Mouse (Mus musculus): ENCODE measurements around the gene H2-Eb2. TPM values are rescaled to one million over a fixed set of nuclear protein-coding genes. Genes with fewer than 3 reads are reported as not detected.

The H2-Eb2 gene
- polyA plus RNA-seq, 1 experiment from 2014 or later: not detected

DNA sequence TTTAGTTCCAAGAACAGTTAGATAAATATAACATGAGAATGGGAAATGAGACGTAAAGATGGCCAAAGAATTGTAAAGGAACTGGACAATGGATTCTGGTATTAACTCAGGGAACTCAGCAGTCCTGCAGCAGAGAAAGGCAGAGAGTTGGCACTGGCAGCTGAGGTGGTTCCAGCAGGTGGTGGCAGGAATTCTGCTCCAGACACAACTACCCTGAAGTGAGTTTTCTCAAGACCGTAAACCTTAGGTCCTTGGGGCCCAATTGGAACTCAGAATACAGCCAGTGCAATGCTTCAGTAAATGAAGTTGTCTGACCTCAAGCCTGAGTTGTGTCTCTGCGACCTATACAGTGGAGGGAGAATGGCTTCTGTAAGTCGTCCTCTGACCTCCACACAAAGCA, 31.2 kb upstream of the H2-Eb2 start:
- Histone ChIP-seq H3K9ac (no peak overlapping the region), H3K4me1 (peaks cover 3% of the 10 kb centered on the region; the same call in 1 of the 2 replicates), H3K27ac (replicated peaks) (no peak overlapping the region), H3K4me2 (no peak overlapping the region), H3K9me3 (no peaks in the 10 kb centered on the region), H3K4me3 (no peak overlapping the region), H3K36me3 (no peaks in the 10 kb centered on the region), H3K27me3 (replicated peaks) (peaks cover 25% of the 10 kb centered on the region)
- WGBS: 54% methylated on average over 4 of the region's 4 CpGs
- ATAC-seq (ENCODE audit: extremely low read depth, insufficient number of reproducible peaks, low FRiP score, low TSS enrichment): no peak

DNA sequence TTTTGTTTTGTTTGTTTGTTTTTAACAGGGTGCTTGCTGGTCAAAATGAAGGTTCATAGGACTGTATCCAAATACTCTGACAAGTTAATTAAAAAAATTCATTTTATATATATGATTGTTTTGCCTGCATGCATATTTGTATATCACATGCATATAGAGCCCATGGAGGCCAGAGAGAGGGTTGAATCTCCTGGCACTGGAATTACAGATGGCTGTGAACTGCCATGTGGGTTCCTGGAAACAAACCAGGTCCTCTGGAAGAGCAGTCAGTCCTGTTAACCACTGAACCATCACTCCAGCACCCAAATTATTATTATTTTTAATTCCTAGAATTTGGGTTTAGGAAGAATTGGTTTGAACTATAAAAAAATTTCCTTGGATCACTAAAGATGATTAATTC, 30.2 kb upstream of the H2-Eb2 start:
- peaks cover 25% of the 10 kb centered on the region for H3K27me3 ChIP-seq (replicated peaks)
- no peak for ATAC-seq (ENCODE audit: extremely low read depth, insufficient number of reproducible peaks, low FRiP score, low TSS enrichment)
- peaks cover 3% of the 10 kb centered on the region; the same call in 1 of the 2 replicates for H3K4me1 ChIP-seq
- no peaks in the 10 kb centered on the region for H3K9me3 ChIP-seq
- no peak overlapping the region for H3K9ac ChIP-seq
- H3K36me3 ChIP-seq: no peaks in the 10 kb centered on the region
- H3K4me3 ChIP-seq: no peak overlapping the region
- H3K27ac ChIP-seq (replicated peaks): no peak overlapping the region
- no peak overlapping the region for H3K4me2 ChIP-seq

DNA sequence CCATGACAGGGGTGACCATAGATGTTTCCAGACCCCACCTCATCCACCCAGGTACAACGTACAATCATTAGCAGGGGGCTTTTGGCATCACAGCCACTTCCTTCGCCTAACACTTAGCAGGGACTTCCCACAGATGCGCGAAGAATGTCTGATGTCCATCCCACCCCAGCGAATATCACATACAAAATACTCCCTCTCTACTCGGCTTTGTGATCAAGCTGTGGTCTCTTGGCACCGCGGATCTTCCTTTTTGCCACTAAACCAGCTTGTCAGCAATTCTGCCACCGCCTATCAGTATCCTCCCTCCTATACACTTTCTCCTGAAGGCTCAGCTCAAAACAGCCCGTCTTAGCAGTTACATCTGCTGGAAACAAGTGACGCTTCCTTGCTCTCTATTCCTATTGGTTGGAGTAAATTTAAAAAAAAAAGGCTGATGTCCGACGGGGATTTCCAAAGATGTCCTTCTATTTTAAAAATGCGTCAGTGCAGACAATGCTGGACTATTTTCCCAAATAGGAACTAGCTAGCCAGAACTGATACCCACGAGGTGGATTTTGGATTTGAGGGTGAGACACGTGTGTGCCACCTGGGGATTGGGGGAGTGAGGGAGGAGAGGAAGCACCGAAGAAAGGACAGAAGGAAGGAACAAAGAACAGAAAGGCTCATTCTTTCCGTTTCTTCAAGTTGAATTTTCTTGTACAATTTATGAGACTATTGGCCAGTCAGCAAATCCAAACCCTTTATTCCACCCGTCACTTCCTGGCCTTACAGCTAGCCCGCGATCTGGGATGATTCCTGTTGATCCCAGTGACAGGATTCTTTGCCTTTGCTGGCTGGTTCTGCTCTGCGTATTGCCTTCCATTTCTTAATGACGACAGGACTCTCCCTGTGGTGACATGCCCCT, 29.3 kb upstream of the H2-Eb2 start:
- 21% methylated on average over 23 of the region's 23 CpGs for WGBS
- Histone ChIP-seq H3K36me3 (no peaks in the 10 kb centered on the region), H3K9me3 (no peaks in the 10 kb centered on the region), H3K27me3 (replicated peaks) (peaks cover 25% of the 10 kb centered on the region), H3K4me1 (peaks cover 3% of the 10 kb centered on the region; the same call in 1 of the 2 replicates), H3K4me2 (peak overlapping the region; percentile 69), H3K4me3 (peak overlapping the region; percentile 43), H3K9ac (0 out of 2 replicates have a peak overlapping the region, but pooled peaks have one; percentile 41), H3K27ac (replicated peaks) (no peak overlapping the region)
- ATAC-seq (ENCODE audit: extremely low read depth, insufficient number of reproducible peaks, low FRiP score, low TSS enrichment): no peak

DNA sequence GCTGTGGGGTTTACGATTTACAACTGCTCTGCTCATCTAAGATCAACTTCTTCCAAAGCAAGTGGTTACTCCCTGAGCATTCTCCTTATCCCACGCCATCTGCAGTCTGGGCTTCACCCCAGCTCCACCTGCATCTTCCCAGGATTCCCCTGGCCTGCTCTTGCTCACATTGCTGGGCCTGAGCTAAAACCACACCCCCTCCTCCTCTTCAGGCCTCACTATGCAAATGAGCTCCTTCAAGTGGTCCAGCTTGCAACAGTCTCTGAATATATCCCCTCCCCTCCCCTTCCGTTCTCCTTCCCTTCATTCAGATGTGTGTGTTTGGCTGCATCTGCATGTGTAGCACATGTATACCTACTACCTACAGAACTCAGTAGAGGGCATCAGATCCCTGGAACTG, 26.1 kb upstream of the H2-Eb2 start:
- ATAC-seq (ENCODE audit: extremely low read depth, insufficient number of reproducible peaks, low FRiP score, low TSS enrichment): no peak
- WGBS: 59% methylated on average over 3 of the region's 3 CpGs
- no peaks in the 10 kb centered on the region for H3K9me3 ChIP-seq
- peaks cover 25% of the 10 kb centered on the region for H3K27me3 ChIP-seq (replicated peaks)
- H3K9ac ChIP-seq: no peak overlapping the region
- H3K4me1 ChIP-seq: peaks cover 3% of the 10 kb centered on the region; the same call in 1 of the 2 replicates
- H3K4me2 ChIP-seq: no peak overlapping the region
- H3K27ac ChIP-seq (replicated peaks): no peak overlapping the region
- H3K36me3 ChIP-seq: no peaks in the 10 kb centered on the region
- H3K4me3 ChIP-seq: no peak overlapping the region

DNA sequence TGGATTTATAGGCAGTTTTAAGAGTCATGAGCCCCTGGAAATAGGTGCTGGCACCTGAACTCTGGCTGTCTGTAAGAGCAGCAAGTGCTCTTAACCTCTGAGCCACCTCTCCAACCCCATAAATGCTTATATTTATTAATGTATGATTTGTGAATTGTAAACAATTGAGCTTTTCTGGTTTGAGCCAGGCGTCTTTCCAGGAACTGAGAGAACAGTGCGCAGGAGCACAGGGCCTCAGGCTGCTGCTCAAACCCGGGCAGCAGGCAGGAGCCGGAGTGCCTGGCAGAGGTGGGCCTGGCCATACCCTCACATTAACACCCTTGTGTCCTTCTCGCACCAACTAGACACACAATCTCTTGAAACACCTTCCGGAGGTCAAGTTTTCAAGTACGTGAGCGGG, 25.4 kb upstream of the H2-Eb2 start:
- WGBS: 81% methylated on average over 8 of the region's 8 CpGs

DNA sequence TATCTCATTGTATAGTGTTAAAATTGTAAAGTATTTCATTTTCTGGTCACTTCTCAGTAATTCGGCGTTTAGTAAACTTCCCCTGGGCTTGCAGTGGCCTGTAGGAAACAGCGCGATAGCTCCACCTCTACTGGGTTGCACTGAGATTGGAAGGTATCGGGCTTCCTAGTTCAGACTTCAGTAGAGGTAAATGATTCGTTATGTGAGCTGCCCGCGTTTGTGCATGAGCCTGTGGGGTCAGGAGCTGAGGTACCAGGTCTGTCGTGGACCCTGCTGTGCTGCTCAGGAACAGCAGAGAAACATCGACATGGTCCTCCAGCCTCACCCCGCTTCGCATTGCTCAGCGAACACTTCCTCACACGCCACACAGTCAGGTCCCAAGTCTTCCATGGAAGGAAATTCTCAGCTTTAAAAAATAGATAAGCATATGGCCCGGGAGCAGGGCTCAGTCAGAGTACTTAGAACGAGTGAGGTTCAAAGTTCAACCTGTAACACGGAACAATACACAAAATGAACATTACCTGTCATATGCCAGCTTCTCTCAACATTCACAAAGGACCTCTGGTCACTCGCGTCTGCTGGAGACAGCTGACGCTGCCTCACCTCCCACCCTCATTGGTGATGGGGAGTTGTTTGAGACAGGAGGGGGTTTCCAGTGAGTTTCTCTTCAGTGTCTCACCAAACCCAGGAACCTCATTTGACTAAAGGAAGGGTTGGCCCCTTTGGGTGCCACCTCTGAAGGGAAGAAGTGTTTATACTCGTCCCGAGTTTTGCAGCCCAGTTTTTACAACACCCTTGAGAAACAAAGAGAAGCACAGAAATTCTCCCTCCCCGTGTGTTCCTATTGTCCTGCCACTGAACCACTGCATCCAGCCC, 24.5 kb upstream of the H2-Eb2 start:
- H3K27me3 ChIP-seq (replicated peaks): peaks cover 18% of the 10 kb centered on the region
- H3K9me3 ChIP-seq: no peaks in the 10 kb centered on the region
- H3K27ac ChIP-seq (replicated peaks): no peak overlapping the region
- H3K4me1 ChIP-seq: peaks cover under 1% of the 10 kb centered on the region; the same call in 1 of the 2 replicates
- WGBS: 68% methylated on average over 23 of the region's 23 CpGs
- no peak overlapping the region for H3K4me3 ChIP-seq
- H3K36me3 ChIP-seq: no peaks in the 10 kb centered on the region
- no peak overlapping the region for H3K9ac ChIP-seq
- H3K4me2 ChIP-seq: no peak overlapping the region
- no peak for ATAC-seq (ENCODE audit: extremely low read depth, insufficient number of reproducible peaks, low FRiP score, low TSS enrichment)

More for the DNA sequence above, 25.4 kb upstream of the H2-Eb2 start:
- Histone ChIP-seq H3K27ac (replicated peaks) (no peak overlapping the region), H3K4me3 (no peak overlapping the region), H3K9me3 (no peaks in the 10 kb centered on the region), H3K4me1 (peaks cover 3% of the 10 kb centered on the region; the same call in 1 of the 2 replicates), H3K9ac (no peak overlapping the region), H3K36me3 (no peaks in the 10 kb centered on the region), H3K4me2 (no peak overlapping the region), H3K27me3 (replicated peaks) (peaks cover 21% of the 10 kb centered on the region)
- no peak for ATAC-seq (ENCODE audit: extremely low read depth, insufficient number of reproducible peaks, low FRiP score, low TSS enrichment)

DNA sequence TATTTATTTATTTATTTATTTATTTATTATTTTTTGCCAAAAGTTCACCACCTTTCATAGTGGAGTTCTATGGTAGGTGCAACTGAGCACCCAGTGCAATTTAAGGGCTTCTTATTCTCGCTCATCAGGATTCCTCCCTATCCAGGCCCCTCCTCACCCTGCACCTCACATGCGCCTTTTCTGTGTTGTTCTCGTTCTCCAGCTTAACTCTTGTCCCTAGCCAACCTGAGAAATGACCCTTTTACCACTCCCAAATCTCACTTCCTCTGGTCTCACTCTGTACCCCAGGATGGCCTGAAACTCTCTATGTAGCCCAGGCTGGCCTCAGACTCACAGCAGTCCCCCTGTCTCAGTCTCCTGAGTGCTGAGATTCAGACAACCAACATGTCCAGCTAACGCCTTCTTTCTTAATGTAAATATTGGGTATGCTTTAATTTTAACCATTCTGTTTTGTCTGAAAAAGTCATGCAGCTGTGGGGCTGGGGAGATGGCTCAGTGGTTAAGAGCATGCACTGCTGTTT, 23.7 kb upstream of the H2-Eb2 start:
- Histone ChIP-seq H3K27ac (replicated peaks) (no peak overlapping the region), H3K36me3 (no peaks in the 10 kb centered on the region), H3K4me2 (no peak overlapping the region), H3K4me1 (no peaks in the 10 kb centered on the region), H3K4me3 (no peak overlapping the region), H3K9me3 (no peaks in the 10 kb centered on the region), H3K27me3 (replicated peaks) (peaks cover 14% of the 10 kb centered on the region), H3K9ac (no peak overlapping the region)
- no peak for ATAC-seq (ENCODE audit: extremely low read depth, insufficient number of reproducible peaks, low FRiP score, low TSS enrichment)
- 83% methylated on average over 4 of the region's 4 CpGs for WGBS

DNA sequence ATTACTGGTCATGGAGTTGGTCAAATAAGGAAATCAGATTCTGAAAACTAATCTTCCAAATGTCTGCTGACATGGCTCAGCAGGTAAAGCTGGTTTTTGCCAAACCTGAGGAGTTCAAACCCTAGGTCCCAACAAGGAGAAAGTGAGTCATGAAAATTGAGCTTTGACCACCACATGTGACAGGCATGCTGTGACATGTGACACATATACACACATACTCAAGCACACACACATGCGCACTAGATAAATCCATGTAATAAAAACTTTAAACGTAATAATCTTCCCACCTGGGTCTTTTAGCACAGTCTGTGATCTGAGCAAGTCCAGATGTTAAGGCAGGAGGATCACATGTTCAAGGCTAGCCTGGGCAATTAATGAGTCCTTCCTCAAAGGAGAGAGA, 21.7 kb upstream of the H2-Eb2 start:
- Histone ChIP-seq H3K4me1 (no peaks in the 10 kb centered on the region), H3K4me3 (no peak overlapping the region), H3K27ac (replicated peaks) (no peak overlapping the region), H3K27me3 (replicated peaks) (peaks cover 9% of the 10 kb centered on the region; the same call in 1 of the 2 replicates), H3K9ac (no peak overlapping the region), H3K9me3 (no peaks in the 10 kb centered on the region), H3K36me3 (no peaks in the 10 kb centered on the region), H3K4me2 (no peak overlapping the region)
- WGBS: 77% methylated on average over 2 of the region's 2 CpGs
- ATAC-seq (ENCODE audit: extremely low read depth, insufficient number of reproducible peaks, low FRiP score, low TSS enrichment): no peak

DNA sequence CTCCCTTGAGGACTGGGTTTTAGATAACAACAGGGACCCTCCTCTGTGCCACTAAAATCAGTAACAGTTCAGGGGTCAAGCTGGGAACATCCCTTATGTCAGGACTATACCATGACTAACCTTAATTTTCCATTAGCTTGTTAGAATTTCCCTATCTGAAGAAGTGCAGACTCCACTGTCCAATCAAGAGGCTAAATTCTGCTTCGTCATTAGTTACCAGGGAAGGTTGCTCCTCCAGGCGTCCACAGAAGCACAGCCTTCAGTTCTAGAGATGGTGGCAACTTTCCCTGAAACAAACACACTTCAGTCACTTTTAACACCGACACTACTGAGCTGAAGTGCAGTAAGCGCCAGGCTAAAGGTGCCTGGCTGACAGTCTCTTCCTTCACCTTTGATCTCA, 20.7 kb upstream of the H2-Eb2 start:
- H3K9ac ChIP-seq: no peak overlapping the region
- H3K36me3 ChIP-seq: no peaks in the 10 kb centered on the region
- no peaks in the 10 kb centered on the region for H3K9me3 ChIP-seq
- no peak overlapping the region for H3K27ac ChIP-seq (replicated peaks)
- no peak for ATAC-seq (ENCODE audit: extremely low read depth, insufficient number of reproducible peaks, low FRiP score, low TSS enrichment)
- no peak overlapping the region for H3K4me3 ChIP-seq
- H3K27me3 ChIP-seq (replicated peaks): peaks cover 9% of the 10 kb centered on the region; the same call in 1 of the 2 replicates
- H3K4me1 ChIP-seq: 0 out of 2 replicates have a peak, but pooled peaks cover 2% of the 10 kb centered on the region
- no peak overlapping the region for H3K4me2 ChIP-seq
- WGBS: 20% methylated on average over 4 of the region's 4 CpGs

DNA sequence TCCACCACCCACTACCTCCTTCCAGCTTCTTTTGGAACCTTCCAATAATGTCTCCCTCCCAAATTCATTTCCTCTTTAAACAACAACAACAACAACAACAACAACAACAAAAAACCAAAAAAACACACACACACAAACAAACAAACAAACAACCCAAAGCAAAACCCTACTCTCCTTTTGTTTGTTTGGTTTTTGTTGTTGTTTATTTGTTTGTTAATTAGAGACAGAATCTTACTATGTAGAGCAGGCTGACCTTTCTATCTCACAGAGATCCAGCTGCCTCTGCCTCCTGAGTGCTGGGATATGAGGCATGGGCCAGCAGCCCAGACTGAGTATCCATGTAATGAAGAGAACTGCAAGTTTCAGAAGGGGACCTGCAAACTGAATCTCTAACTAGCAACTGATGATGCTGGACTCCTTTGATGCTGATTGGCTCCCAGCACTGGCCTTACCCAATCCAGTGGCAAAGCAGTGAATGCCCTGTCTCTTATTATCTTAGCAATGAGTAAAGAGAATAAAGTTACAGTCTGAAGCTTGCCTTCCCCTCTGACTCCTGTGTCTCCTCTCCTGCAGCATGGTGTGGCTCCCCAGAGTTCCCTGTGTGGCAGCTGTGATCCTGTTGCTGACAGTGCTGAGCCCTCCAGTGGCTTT, 20.0 kb upstream of the H2-Eb2 start, which contains the start of gene H2-Eb1:
Gene H2-Eb1 (plus strand): TSS at position 488 of the 651 bp plus-strand sequence.
- H3K9ac ChIP-seq: no peak within 1 kb of the TSS
- H3K27me3 ChIP-seq (replicated peaks): peaks cover 9% of the 10 kb centered on the region; the same call in 1 of the 2 replicates
- H3K36me3 ChIP-seq: no peaks in the 10 kb centered on the region
- H3K27ac ChIP-seq (replicated peaks): no peak within 1 kb of the TSS
- H3K9me3 ChIP-seq: no peaks in the 10 kb centered on the region
- no peak within 1 kb of the TSS for H3K4me2 ChIP-seq
- no peak within 1 kb of the TSS for H3K4me3 ChIP-seq
- no peak for ATAC-seq (ENCODE audit: extremely low read depth, insufficient number of reproducible peaks, low FRiP score, low TSS enrichment)
- H3K4me1 ChIP-seq: peaks cover 5% of the 10 kb centered on the region; the same call in 1 of the 2 replicates
